Mouse (Mus musculus): ENCODE measurements around the gene Srsf7.
"Not testable (repeated sequence)": the region's sequence is repeated elsewhere in the genome, so short reads cannot be mapped to it uniquely, and the experiment has no call there.

Srsf7 gene

GRCm38 (mm10) chr17:80193075-80193474, 14.0 kb downstream of the Srsf7 start:
- no peak for DNase-seq

- no peak for DNase-seq
Measured at GRCm38 (mm10) chr17:80183615-80184014, 23.5 kb downstream of the Srsf7 start.

- DNase-seq: no peak
Measured at GRCm38 (mm10) chr17:80180468-80180867, 26.6 kb downstream of the Srsf7 start.

- DNase-seq: peak; percentile 75 to 86
Measured at GRCm38 (mm10) chr17:80179959-80180358, 27.1 kb downstream of the Srsf7 start.

GRCm38 (mm10) chr17:80178846-80179245, 28.3 kb downstream of the Srsf7 start:
- not testable (repeated sequence) for DNase-seq

- DNase-seq: no peak
Measured at GRCm38 (mm10) chr17:80175966-80176365, 31.1 kb downstream of the Srsf7 start.

GRCm38 (mm10) chr17:80175386-80175739, 31.7 kb downstream of the Srsf7 start:
- no peak for DNase-seq

- no peak for DNase-seq
Measured at GRCm38 (mm10) chr17:80174699-80175385, 32.3 kb downstream of the Srsf7 start.

- DNase-seq: no peak
Measured at GRCm38 (mm10) chr17:80174146-80174545, 33.0 kb downstream of the Srsf7 start.

- no peak for DNase-seq
Measured at GRCm38 (mm10) chr17:80173708-80174107, 33.4 kb downstream of the Srsf7 start.

GRCm38 (mm10) chr17:80172761-80173160, 34.3 kb downstream of the Srsf7 start:
- no peak for DNase-seq

- no peak for DNase-seq
Measured at GRCm38 (mm10) chr17:80171948-80172347, 35.2 kb downstream of the Srsf7 start.

GRCm38 (mm10) chr17:80170951-80171350, 36.2 kb downstream of the Srsf7 start:
- DNase-seq: peak; percentile 74 to 81

- no peak for DNase-seq
Measured at GRCm38 (mm10) chr17:80169792-80170191, 37.3 kb downstream of the Srsf7 start.

GRCm38 (mm10) chr17:80168425-80169182, 38.5 kb downstream of the Srsf7 start:
- peak; percentile 61 to 67 for DNase-seq

GRCm38 (mm10) chr17:80167851-80168251, 39.3 kb downstream of the Srsf7 start:
- no peak for DNase-seq

GRCm38 (mm10) chr17:80167436-80167835, 39.7 kb downstream of the Srsf7 start:
- DNase-seq: no peak

- DNase-seq: no peak
Measured at GRCm38 (mm10) chr17:80166346-80166745, 40.8 kb downstream of the Srsf7 start.

GRCm38 (mm10) chr17:80165741-80166140, 41.4 kb downstream of the Srsf7 start:
- DNase-seq: peak; percentile 79 to 82

- DNase-seq: no peak
Measured at GRCm38 (mm10) chr17:80163991-80164390, 43.1 kb downstream of the Srsf7 start.

GRCm38 (mm10) chr17:80160454-80160853, 46.7 kb downstream of the Srsf7 start:
- peak; percentile 28 to 58 for DNase-seq

GRCm38 (mm10) chr17:80157489-80157888, 49.6 kb downstream of the Srsf7 start:
- no peak for DNase-seq

GRCm38 (mm10) chr17:80156905-80157304, 50.2 kb downstream of the Srsf7 start:
- no peak for DNase-seq

GRCm38 (mm10) chr17:80153631-80154030, 53.5 kb downstream of the Srsf7 start:
- DNase-seq: no peak
